ENCODE assay signal across 31 mouse cellular contexts in genomic region chr14:102329409-102329808, GRCm38 (mm10).
A peak's percentile ranks its signal among the peaks of the same experiment; 100 is the strongest.
DNase-seq lines count a peak whose midpoint lies in the region; ATAC-seq and TF ChIP-seq lines count a peak whose summit lies in the region.
"Had no signal": no experiment of that assay in that cellular context is flagged by ENCODE, and none has a peak within 500 bp of the region (broad histone marks: within the 10 kb centered on the region; RNA-seq: fewer than 3 reads in every experiment).

No protein-coding gene starts in this region.

- no peak overlapping the region for H3K9ac ChIP-seq in intestine, postnatal 0 days (ENCODE audit: low read depth, low read length)
- no peak overlapping the region for H3K9ac ChIP-seq in intestine, embryonic 16.5 days (ENCODE audit: low read depth, low read length)
- H3K9ac ChIP-seq in ES-E14 (ENCODE audit: insufficient read depth, low read depth, low read length, poor library complexity, severe bottlenecking): no peak overlapping the region
- H3K9ac ChIP-seq in heart, adult 2 months (ENCODE audit: low read depth, low read length): no peak overlapping the region
- H3K9ac ChIP-seq: embryonic facial prominence, embryonic 13.5 days; forebrain, embryonic 12.5 days; forebrain, embryonic 15.5 days; heart, embryonic 13.5 days; hindbrain, embryonic 14.5 days had no signal

- in situ Hi-C loops in ES-E14 (cut with MboI; ENCODE audit: low sequenced_read_pairs in 2 of 2, unreplicated experiment in 2 of 2): no loop called here

- no peaks in the 10 kb centered on the region for H3K27me3 ChIP-seq in intestine, postnatal 0 days (replicated peaks; ENCODE audit: control insufficient read depth, insufficient read depth, low read length)
- H3K27me3 ChIP-seq in intestine, embryonic 16.5 days (replicated peaks; ENCODE audit: control insufficient read depth, insufficient read depth, low read length): no peaks in the 10 kb centered on the region
- no peaks in the 10 kb centered on the region for H3K27me3 ChIP-seq in heart, embryonic 10.5 days (ENCODE audit: insufficient read depth, poor library complexity, severe bottlenecking)
- H3K27me3 ChIP-seq in heart, adult 2 months (ENCODE audit: control insufficient read depth, insufficient read depth, low read length): no peaks in the 10 kb centered on the region
- H3K27me3 ChIP-seq: embryonic facial prominence, embryonic 13.5 days; forebrain, embryonic 12.5 days; forebrain, embryonic 15.5 days; heart, embryonic 13.5 days had no signal

- TF ChIP-seq EP300 in heart, adult 2 months (IDR thresholded peaks at IDR 0.05; ENCODE audit: insufficient read depth, low read depth, low read length): no peak

- H3K9me3 ChIP-seq in intestine, postnatal 0 days (ENCODE audit: control insufficient read depth): no peaks in the 10 kb centered on the region
- no peaks in the 10 kb centered on the region for H3K9me3 ChIP-seq in intestine, embryonic 16.5 days (ENCODE audit: control insufficient read depth, low read length)
- H3K9me3 ChIP-seq in ES-E14 (ENCODE audit: control insufficient read depth, insufficient read depth, low read depth, low read length): no peaks in the 10 kb centered on the region
- H3K9me3 ChIP-seq in heart, embryonic 10.5 days: no peaks in the 10 kb centered on the region
- H3K9me3 ChIP-seq: embryonic facial prominence, embryonic 10.5 days; embryonic facial prominence, embryonic 13.5 days; forebrain, embryonic 12.5 days; forebrain, embryonic 15.5 days; heart, embryonic 13.5 days had no signal

- TF ChIP-seq POLR2A in heart, adult 2 months (IDR thresholded peaks at IDR 0.05; ENCODE audit: insufficient read depth, low read depth, low read length): no peak

- ATAC-seq in intestine, postnatal 0 days: no peak
- ATAC-seq in intestine, embryonic 16.5 days: no peak
- ATAC-seq: forebrain, embryonic 15.5 days; hindbrain, postnatal 0 days; inflammation-experienced regulatory T-cells, adult 6 months had no signal

- no peak overlapping the region for H3K4me3 ChIP-seq in intestine, postnatal 0 days (ENCODE audit: low read depth, low read length)
- H3K4me3 ChIP-seq in intestine, embryonic 16.5 days (ENCODE audit: low read length): no peak overlapping the region
- no peak overlapping the region for H3K4me3 ChIP-seq in ES-E14 (ENCODE audit: insufficient read depth in 1 of 2, low read depth in 1 of 2, low read length in 2 of 2, poor library complexity in 1 of 2, severe bottlenecking in 1 of 2)
- no peak overlapping the region for H3K4me3 ChIP-seq in heart, embryonic 10.5 days
- H3K4me3 ChIP-seq in heart, adult 2 months: no peak overlapping the region
- H3K4me3 ChIP-seq: embryonic facial prominence, embryonic 10.5 days; embryonic facial prominence, embryonic 13.5 days; erythroblast, embryonic 14.5 days; forebrain, embryonic 12.5 days; forebrain, embryonic 15.5 days; heart, embryonic 13.5 days had no signal

- no peaks in the 10 kb centered on the region for H3K79me2 ChIP-seq in heart, adult 2 months (replicated peaks; ENCODE audit: control insufficient read depth, insufficient read depth, low read length)

- H3K27ac ChIP-seq in intestine, postnatal 0 days (ENCODE audit: low read depth, low read length): no peak overlapping the region
- H3K27ac ChIP-seq in intestine, embryonic 16.5 days (ENCODE audit: low read length): no peak overlapping the region
- no peak overlapping the region for H3K27ac ChIP-seq in ES-E14 (ENCODE audit: insufficient read depth, low read depth, low read length, poor library complexity, severe bottlenecking)
- H3K27ac ChIP-seq in heart, embryonic 10.5 days: no peak overlapping the region
- H3K27ac ChIP-seq in heart, adult 2 months: no peak overlapping the region
- H3K27ac ChIP-seq: embryonic facial prominence, embryonic 10.5 days; embryonic facial prominence, embryonic 13.5 days; forebrain, embryonic 12.5 days; forebrain, embryonic 15.5 days; heart, embryonic 13.5 days; hindbrain, embryonic 14.5 days; hindbrain, postnatal 0 days had no signal

- TF ChIP-seq CTCF in intestine, postnatal 0 days (IDR thresholded peaks at IDR 0.05; ENCODE audit: low read depth): 0 out of 2 replicates have a peak, but pooled peaks have one; percentile 16
- TF ChIP-seq CTCF in heart, adult 2 months (IDR thresholded peaks at IDR 0.05): no peak

- H3K4me2 ChIP-seq in intestine, postnatal 0 days (replicated peaks; ENCODE audit: low read depth): no peak overlapping the region
- H3K4me2 ChIP-seq in intestine, embryonic 16.5 days (ENCODE audit: low read depth, low read length): no peak overlapping the region
- H3K4me2 ChIP-seq: embryonic facial prominence, embryonic 13.5 days; forebrain, embryonic 12.5 days; forebrain, embryonic 15.5 days; heart, embryonic 13.5 days; hindbrain, embryonic 14.5 days had no signal

- DNase-seq in A20 (ENCODE audit: low read depth, low spot score): peak; percentile 35
- DNase-seq in ES-E14 (ENCODE audit: low read depth, low spot score): peak; percentile 1
- DNase-seq in ZHBTc4 (ENCODE audit: low read depth, low spot score): peak; percentile 6
- no peak for DNase-seq in heart, embryonic 10.5 days (ENCODE audit: low spot score)
- DNase-seq in liver: no peak
- DNase-seq in heart, adult 2 months: no peak
- DNase-seq: adrenal gland, adult 2 months; adrenal gland, postnatal 14 days; cerebellum, adult 11 months; cerebellum, adult 8-10 months; cerebellum, postnatal 10 days; cerebellum, postnatal 36 days; embryo, embryonic 11 days; gastrocnemius, postnatal 10 days; heart, adult 11 months; heart, postnatal 14 days; heart, postnatal 4 days; kidney, adult 11 months; kidney, adult 8-10 months had no signal

- intact Hi-C loops in heart, adult 2 months (cut with DNase I): no loop called here

- no peaks in the 10 kb centered on the region for H3K4me1 ChIP-seq in intestine, postnatal 0 days (replicated peaks; ENCODE audit: control insufficient read depth, insufficient read depth, low read length)
- no peaks in the 10 kb centered on the region for H3K4me1 ChIP-seq in intestine, embryonic 16.5 days (ENCODE audit: control insufficient read depth, insufficient read depth, low read length)
- H3K4me1 ChIP-seq in ES-E14 (ENCODE audit: control insufficient read depth in 2 of 2, insufficient read depth in 2 of 2, low read length in 2 of 2, poor library complexity in 1 of 2): no peaks in the 10 kb centered on the region
- H3K4me1 ChIP-seq in heart, embryonic 10.5 days: no peaks in the 10 kb centered on the region
- H3K4me1 ChIP-seq in heart, adult 2 months (ENCODE audit: control insufficient read depth, insufficient read depth, low read length): no peaks in the 10 kb centered on the region
- H3K4me1 ChIP-seq: embryonic facial prominence, embryonic 10.5 days; embryonic facial prominence, embryonic 13.5 days; forebrain, embryonic 12.5 days; forebrain, embryonic 15.5 days; heart, embryonic 13.5 days had no signal

- no peaks in the 10 kb centered on the region for H3K36me3 ChIP-seq in intestine, postnatal 0 days (ENCODE audit: control insufficient read depth, insufficient read depth)
- no peaks in the 10 kb centered on the region for H3K36me3 ChIP-seq in intestine, embryonic 16.5 days (ENCODE audit: control insufficient read depth, insufficient read depth, low read length)
- H3K36me3 ChIP-seq in ES-E14 (ENCODE audit: control insufficient read depth, insufficient read depth, low read length, poor library complexity, severe bottlenecking): no peaks in the 10 kb centered on the region
- H3K36me3 ChIP-seq in heart, embryonic 10.5 days: no peaks in the 10 kb centered on the region
- no peaks in the 10 kb centered on the region for H3K36me3 ChIP-seq in heart, adult 2 months (ENCODE audit: control insufficient read depth, insufficient read depth, low read length)
- H3K36me3 ChIP-seq: embryonic facial prominence, embryonic 10.5 days; embryonic facial prominence, embryonic 13.5 days; forebrain, embryonic 12.5 days; forebrain, embryonic 15.5 days; G1E; heart, embryonic 13.5 days had no signal

TF ChIP-seq in ES-E14, 5 proteins besides CTCF, POLR2A, EP300 and RAD21:
- no peak for TF ChIP-seq ZC3H11A (IDR thresholded peaks at IDR 0.05; ENCODE audit: borderline replicate concordance, low read depth, low read length)
- no peak for TF ChIP-seq MAFK (IDR thresholded peaks at IDR 0.05; ENCODE audit: insufficient read depth, low read depth, low read length)
- no peak for TF ChIP-seq ZNF384 (IDR thresholded peaks at IDR 0.05; ENCODE audit: low read depth, low read length)
- TF ChIP-seq CHD2 (IDR thresholded peaks at IDR 0.05; ENCODE audit: low read depth, low read length): no peak
- no peak for TF ChIP-seq HCFC1 (IDR thresholded peaks at IDR 0.05; ENCODE audit: borderline replicate concordance, insufficient read depth, low read length)

Comparison
In these comparisons a context has a peak if more than half of its experiments do, and no peak if none do; other contexts are left out.
1. DNase-seq: peak in A20 (single experiment), ES-E14 (single experiment) and ZHBTc4 (single experiment); none in heart, embryonic 10.5 days (single experiment), liver (single experiment) and heart, adult 2 months (0 of 2).